ENCODE assay signal across 13 mouse cellular contexts in genomic region chr16:24206461-24206861, GRCm38 (mm10).
A peak's percentile ranks its signal among the peaks of the same experiment; 100 is the strongest.
DNase-seq lines count a peak whose midpoint lies in the region; ATAC-seq and TF ChIP-seq lines count a peak whose summit lies in the region.
"Had no signal": no experiment of that assay in that cellular context is flagged by ENCODE, and none has a peak within 500 bp of the region (broad histone marks: within the 10 kb centered on the region; RNA-seq: fewer than 3 reads in every experiment).

No protein-coding gene starts in this region.

- H3K9me3 ChIP-seq in liver, embryonic 12.5 days (replicated peaks) = no peaks in the 10 kb centered on the region
- no peaks in the 10 kb centered on the region for H3K9me3 ChIP-seq in embryonic facial prominence, embryonic 10.5 days
- H3K9me3 ChIP-seq: embryonic facial prominence, embryonic 13.5 days; midbrain, embryonic 12.5 days had no signal

- no peak overlapping the region for H3K4me2 ChIP-seq in liver, embryonic 12.5 days
- H3K4me2 ChIP-seq: embryonic facial prominence, embryonic 13.5 days; midbrain, embryonic 12.5 days had no signal

- H3K79me2 ChIP-seq in liver, adult 2 months (ENCODE audit: control insufficient read depth, insufficient read depth, low read length) = no peaks in the 10 kb centered on the region

- peak overlapping the region; percentile 29; the same call in 1 of the 2 replicates for H3K9ac ChIP-seq in liver, adult 2 months (ENCODE audit: low read depth, low read length)
- no peak overlapping the region for H3K9ac ChIP-seq in liver, embryonic 12.5 days
- H3K9ac ChIP-seq: embryonic facial prominence, embryonic 13.5 days; liver, embryonic 14.5 days; midbrain, embryonic 12.5 days had no signal

- no peak for DNase-seq in gastrocnemius, adult 2 months
- no peak for DNase-seq in gastrocnemius, postnatal 14 days
- DNase-seq in liver, adult 2 months (ENCODE audit: extremely low read depth, low read depth, low spot score) = peak; percentile 35
- no peak for DNase-seq in embryonic facial prominence, embryonic 10.5 days (ENCODE audit: low spot score)
- peak; percentile 33 to 35 for DNase-seq in lung, postnatal 4 days
- no peak for DNase-seq in cerebellum, adult 8-10 months
- no peak for DNase-seq in cerebellum, postnatal 10 days
- DNase-seq: cerebellum, adult 9-10 months; retina, postnatal 1 day had no signal

- no peaks in the 10 kb centered on the region for H3K36me3 ChIP-seq in liver, adult 2 months (ENCODE audit: control insufficient read depth, insufficient read depth, low read length)
- H3K36me3 ChIP-seq in liver, embryonic 12.5 days = no peaks in the 10 kb centered on the region
- H3K36me3 ChIP-seq in embryonic facial prominence, embryonic 10.5 days (replicated peaks) = no peaks in the 10 kb centered on the region
- H3K36me3 ChIP-seq: embryonic facial prominence, embryonic 13.5 days; midbrain, embryonic 12.5 days had no signal

- H3K4me3 ChIP-seq in gastrocnemius, adult 2 months = peak overlapping the region; percentile 4; the same call in 1 of the 2 replicates
- no peak overlapping the region for H3K4me3 ChIP-seq in liver, adult 2 months (ENCODE audit: insufficient read depth, low read depth, low read length)
- H3K4me3 ChIP-seq in liver, embryonic 12.5 days = no peak overlapping the region
- no peak overlapping the region for H3K4me3 ChIP-seq in embryonic facial prominence, embryonic 10.5 days
- H3K4me3 ChIP-seq: embryonic facial prominence, embryonic 13.5 days; midbrain, embryonic 12.5 days had no signal

- intact Hi-C loops in gastrocnemius, adult 2 months (cut with DNase I) = no loop called here
- intact Hi-C loops in gastrocnemius, postnatal 14 days (cut with DNase I; ENCODE audit: low total_unique reads) = no loop called here

- ATAC-seq in liver, embryonic 12.5 days = no peak

- peaks cover 13% of the 10 kb centered on the region for H3K4me1 ChIP-seq in liver, adult 2 months (ENCODE audit: control insufficient read depth, insufficient read depth, low read length)
- no peaks in the 10 kb centered on the region; the same call in 1 of the 2 replicates for H3K4me1 ChIP-seq in liver, embryonic 12.5 days
- H3K4me1 ChIP-seq in embryonic facial prominence, embryonic 10.5 days = peaks cover 31% of the 10 kb centered on the region
- H3K4me1 ChIP-seq: midbrain, embryonic 12.5 days had no signal

- no peak for TF ChIP-seq CTCF in gastrocnemius, adult 2 months (IDR thresholded peaks at IDR 0.05)
- no peak for TF ChIP-seq CTCF in liver, adult 2 months (IDR thresholded peaks at IDR 0.05; ENCODE audit: low read depth, low read length)

- no peak for TF ChIP-seq POLR2A in liver, adult 2 months (IDR thresholded peaks at IDR 0.05; ENCODE audit: extremely low read depth, insufficient read depth, low read length)

- peak overlapping the region; percentile 85 for H3K27ac ChIP-seq in gastrocnemius, adult 2 months
- peak overlapping the region; percentile 36 for H3K27ac ChIP-seq in liver, adult 2 months (replicated peaks; ENCODE audit: insufficient read depth, low read depth, low read length)
- no peak overlapping the region for H3K27ac ChIP-seq in liver, embryonic 12.5 days
- H3K27ac ChIP-seq in embryonic facial prominence, embryonic 10.5 days (replicated peaks) = 0 out of 2 replicates have a peak overlapping the region, but pooled peaks have one; percentile 16
- H3K27ac ChIP-seq: embryonic facial prominence, embryonic 13.5 days; liver, embryonic 14.5 days; midbrain, embryonic 12.5 days had no signal

- 21% methylated on average over 4 of the region's 4 CpGs for WGBS in liver, adult 2 months
- 65% methylated on average over 4 of the region's 4 CpGs for WGBS in liver, embryonic 12.5 days (ENCODE audit: insufficient replicate concordance)
- WGBS in embryonic facial prominence, embryonic 10.5 days = 69% methylated on average over 4 of the region's 4 CpGs

- no peaks in the 10 kb centered on the region for H3K27me3 ChIP-seq in liver, adult 2 months (ENCODE audit: control insufficient read depth, insufficient read depth, low read length)
- H3K27me3 ChIP-seq in liver, embryonic 12.5 days (replicated peaks) = no peaks in the 10 kb centered on the region
- no peaks in the 10 kb centered on the region for H3K27me3 ChIP-seq in embryonic facial prominence, embryonic 10.5 days (replicated peaks; ENCODE audit: low read depth, poor library complexity, severe bottlenecking)
- H3K27me3 ChIP-seq: embryonic facial prominence, embryonic 13.5 days; midbrain, embryonic 12.5 days had no signal

Comparison
In these comparisons a context has a peak if more than half of its experiments do, and no peak if none do; other contexts are left out.
1. DNase-seq: peak in liver, adult 2 months (single experiment) and lung, postnatal 4 days (2 of 2); none in gastrocnemius, adult 2 months (single experiment), gastrocnemius, postnatal 14 days (single experiment), embryonic facial prominence, embryonic 10.5 days (single experiment), cerebellum, adult 8-10 months (single experiment) and cerebellum, postnatal 10 days (0 of 2).